Mouse (Mus musculus): ENCODE results near the gene Atg9a. TPM values are rescaled to one million over a fixed set of nuclear protein-coding genes. Genes with fewer than 3 reads are reported as not detected.

The Atg9a gene
- polyA plus RNA-seq, 2 experiments, result 16.4 to 17.4 TPM

GRCm38 (mm10) chr1:75227653-75228052 lies 35.7 kb upstream of the Atg9a start:
- Histone ChIP-seq H3K4me1 (replicated peaks; ENCODE audit: control insufficient read depth in 2 of 2, insufficient read depth in 2 of 2, low read length in 1 of 2) (peaks cover 29 to 51% of the 10 kb centered on the region in 2 experiments), H3K4me2 (ENCODE audit: low read depth) (no peak overlapping the region), H3K36me3 (replicated peaks; ENCODE audit: control insufficient read depth, insufficient read depth, low read depth) (no peaks in the 10 kb centered on the region), H3K27me3 (ENCODE audit: control insufficient read depth, insufficient read depth, low read length) (no peaks in the 10 kb centered on the region), H3K9me3 (ENCODE audit: control insufficient read depth, low read length) (no peaks in the 10 kb centered on the region), H3K4me3 (ENCODE audit: insufficient read depth in 1 of 2, low read depth in 2 of 2, low read length in 2 of 2) (no peak overlapping the region), H3K27ac (no peak overlapping the region), H3K9ac (replicated peaks) (no peak overlapping the region)
- DNase-seq (ENCODE audit: low read depth in 3 of 3, low spot score in 3 of 3) (no peak), ATAC-seq (ENCODE audit: insufficient read depth) (no peak)
- TF ChIP-seq EP300 (IDR thresholded peaks at IDR 0.05; ENCODE audit: low read depth) (no peak), CTCF (IDR thresholded peaks at IDR 0.05; ENCODE audit: low read depth) (no peak)
- WGBS (ENCODE audit: insufficient replicate concordance), result 85% methylated on average over 1 of the region's 1 CpGs

- H3K27ac ChIP-seq, result no peak overlapping the region
- no peaks in the 10 kb centered on the region for H3K9me3 ChIP-seq (ENCODE audit: control insufficient read depth, low read length)
- H3K9ac ChIP-seq (replicated peaks), result no peak overlapping the region
- ATAC-seq (ENCODE audit: insufficient read depth) (no peak), DNase-seq (ENCODE audit: low read depth in 3 of 3, low spot score in 3 of 3) (no peak)
- TF ChIP-seq EP300 (IDR thresholded peaks at IDR 0.05; ENCODE audit: low read depth) (no peak), CTCF (IDR thresholded peaks at IDR 0.05; ENCODE audit: low read depth) (no peak)
- no peaks in the 10 kb centered on the region for H3K27me3 ChIP-seq (ENCODE audit: control insufficient read depth, insufficient read depth, low read length)
- H3K4me3 ChIP-seq (ENCODE audit: insufficient read depth in 1 of 2, low read depth in 2 of 2, low read length in 2 of 2), result no peak overlapping the region
- no peak overlapping the region for H3K4me2 ChIP-seq (ENCODE audit: low read depth)
- H3K4me1 ChIP-seq (replicated peaks; ENCODE audit: control insufficient read depth in 2 of 2, insufficient read depth in 2 of 2, low read length in 1 of 2), result peaks cover 21 to 42% of the 10 kb centered on the region in 2 experiments
- H3K36me3 ChIP-seq (replicated peaks; ENCODE audit: control insufficient read depth, insufficient read depth, low read depth), result no peaks in the 10 kb centered on the region
- 42% methylated on average over 2 of the region's 2 CpGs for WGBS (ENCODE audit: insufficient replicate concordance)
Observed at GRCm38 (mm10) chr1:75226138-75226537, 34.1 kb upstream of the Atg9a start.

GRCm38 (mm10) chr1:75225473-75225872 lies 33.5 kb upstream of the Atg9a start:
- DNase-seq (ENCODE audit: low read depth in 3 of 3, low spot score in 3 of 3) (no peak), ATAC-seq (ENCODE audit: insufficient read depth) (no peak)
- peaks cover 17 to 36% of the 10 kb centered on the region in 2 experiments for H3K4me1 ChIP-seq (replicated peaks; ENCODE audit: control insufficient read depth in 2 of 2, insufficient read depth in 2 of 2, low read length in 1 of 2)
- no peak overlapping the region for H3K4me3 ChIP-seq (ENCODE audit: insufficient read depth in 1 of 2, low read depth in 2 of 2, low read length in 2 of 2)
- peaks cover 5% of the 10 kb centered on the region for H3K27me3 ChIP-seq (ENCODE audit: control insufficient read depth, insufficient read depth, low read length)
- 22% methylated on average over 3 of the region's 3 CpGs for WGBS (ENCODE audit: insufficient replicate concordance)
- no peaks in the 10 kb centered on the region for H3K36me3 ChIP-seq (replicated peaks; ENCODE audit: control insufficient read depth, insufficient read depth, low read depth)
- H3K9me3 ChIP-seq (ENCODE audit: control insufficient read depth, low read length), result no peaks in the 10 kb centered on the region
- no peak overlapping the region for H3K27ac ChIP-seq
- no peak overlapping the region for H3K9ac ChIP-seq (replicated peaks)
- no peak overlapping the region for H3K4me2 ChIP-seq (ENCODE audit: low read depth)
- TF ChIP-seq CTCF (IDR thresholded peaks at IDR 0.05; ENCODE audit: low read depth) (no peak), EP300 (IDR thresholded peaks at IDR 0.05; ENCODE audit: low read depth) (no peak)

- H3K27me3 ChIP-seq (ENCODE audit: control insufficient read depth, insufficient read depth, low read length), result peaks cover 15% of the 10 kb centered on the region
- H3K9me3 ChIP-seq (ENCODE audit: control insufficient read depth, low read length), result no peaks in the 10 kb centered on the region
- H3K36me3 ChIP-seq (replicated peaks; ENCODE audit: control insufficient read depth, insufficient read depth, low read depth), result no peaks in the 10 kb centered on the region
- WGBS (ENCODE audit: insufficient replicate concordance), result 27% methylated on average over 6 of the region's 6 CpGs
- ATAC-seq (ENCODE audit: insufficient read depth) (no peak), DNase-seq (ENCODE audit: low read depth in 3 of 3, low spot score in 3 of 3) (no peak)
- no peak overlapping the region for H3K27ac ChIP-seq
- no peak overlapping the region for H3K4me2 ChIP-seq (ENCODE audit: low read depth)
- no peak for TF ChIP-seq EP300 (IDR thresholded peaks at IDR 0.05; ENCODE audit: low read depth)
- no peak for TF ChIP-seq CTCF (IDR thresholded peaks at IDR 0.05; ENCODE audit: low read depth)
- H3K4me1 ChIP-seq (replicated peaks; ENCODE audit: control insufficient read depth in 2 of 2, insufficient read depth in 2 of 2, low read length in 1 of 2), result peaks cover 5 to 19% of the 10 kb centered on the region in 2 experiments; a peak in 3 of 4 replicates
- no peak overlapping the region for H3K4me3 ChIP-seq (ENCODE audit: insufficient read depth in 1 of 2, low read depth in 2 of 2, low read length in 2 of 2)
- H3K9ac ChIP-seq (replicated peaks), result no peak overlapping the region
Observed at GRCm38 (mm10) chr1:75223532-75223931, 31.5 kb upstream of the Atg9a start.

GRCm38 (mm10) chr1:75222926-75223325 lies 30.9 kb upstream of the Atg9a start:
- Histone ChIP-seq H3K4me1 (replicated peaks; ENCODE audit: control insufficient read depth in 2 of 2, insufficient read depth in 2 of 2, low read length in 1 of 2) (peaks cover 4 to 19% of the 10 kb centered on the region in 2 experiments; a peak in 3 of 4 replicates), H3K27me3 (ENCODE audit: control insufficient read depth, insufficient read depth, low read length) (peaks cover 15% of the 10 kb centered on the region), H3K4me2 (ENCODE audit: low read depth) (no peak overlapping the region), H3K36me3 (replicated peaks; ENCODE audit: control insufficient read depth, insufficient read depth, low read depth) (no peaks in the 10 kb centered on the region), H3K4me3 (ENCODE audit: insufficient read depth in 1 of 2, low read depth in 2 of 2, low read length in 2 of 2) (no peak overlapping the region), H3K9me3 (ENCODE audit: control insufficient read depth, low read length) (no peaks in the 10 kb centered on the region), H3K9ac (replicated peaks) (no peak overlapping the region), H3K27ac (no peak overlapping the region)
- WGBS (ENCODE audit: insufficient replicate concordance), result 47% methylated on average over 6 of the region's 6 CpGs
- TF ChIP-seq EP300 (IDR thresholded peaks at IDR 0.05; ENCODE audit: low read depth), result no peak
- DNase-seq (ENCODE audit: low read depth in 3 of 3, low spot score in 3 of 3) (no peak), ATAC-seq (ENCODE audit: insufficient read depth) (no peak)

All from liver, embryonic 14.5 days (tissue).